Mouse (Mus musculus) v-Abl transformed pro-B cells (cell line): Measurements from ENCODE around the gene Olfr134.
"Not testable (repeated sequence)": the region's sequence is repeated elsewhere in the genome, so short reads cannot be mapped to it uniquely, and the experiment has no call there.

Experiments used
- in situ Hi-C, 2 experiments: fragments of 400-800 bp; cut with MboI; formaldehyde crosslinking; loops; one replicate each; pipeline ENCODE4 v1.15.1; 2025; ENCODE audit not compliant: unreplicated experiment in 2 of 2

The Olfr134 gene

DNA sequence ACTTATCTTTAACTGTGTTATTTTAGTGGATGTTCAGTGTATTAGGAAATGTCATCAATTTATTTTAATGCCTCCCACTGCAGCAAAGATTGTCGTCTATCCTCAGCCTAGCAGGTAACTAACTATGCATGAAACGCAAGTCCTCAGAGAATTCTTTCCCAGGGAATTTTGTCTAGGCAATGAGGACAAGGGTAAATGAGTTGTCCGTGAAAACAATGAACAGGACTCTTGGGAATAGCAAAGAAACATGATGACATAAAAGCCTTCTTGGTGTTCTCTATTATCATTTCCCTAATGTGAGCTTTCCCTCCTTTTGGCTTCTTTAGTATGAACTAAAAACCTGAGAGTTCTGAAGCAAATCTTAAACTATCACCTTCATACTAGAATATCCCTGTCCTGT is at the start of gene Olfr134:
Gene Olfr134, plus strand, starts transcription at position 301 of the 400 bp plus-strand sequence.
- in situ Hi-C loops, result no loop called here

DNA sequence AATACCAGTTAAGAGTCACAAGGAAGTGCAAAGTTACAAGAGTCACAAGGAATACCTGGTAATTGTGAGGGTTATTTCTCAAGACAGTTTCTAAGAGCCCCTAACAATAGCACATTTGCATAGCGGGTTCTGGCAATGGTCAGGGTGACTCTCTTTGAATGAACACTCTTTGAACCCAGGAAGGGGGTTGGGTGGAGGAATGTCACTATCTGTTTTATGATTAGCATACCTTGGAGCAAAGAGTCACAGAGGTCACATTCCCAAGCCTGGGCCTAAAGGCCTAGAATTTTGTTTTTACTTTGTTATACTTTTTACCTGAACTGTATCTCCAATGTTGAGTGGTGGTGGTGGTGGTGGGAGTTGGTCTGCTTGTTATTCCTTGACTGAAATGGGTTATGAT is 47.0 kb upstream of the Olfr134 start:
- in situ Hi-C loops, result not testable (repeated sequence)

DNA sequence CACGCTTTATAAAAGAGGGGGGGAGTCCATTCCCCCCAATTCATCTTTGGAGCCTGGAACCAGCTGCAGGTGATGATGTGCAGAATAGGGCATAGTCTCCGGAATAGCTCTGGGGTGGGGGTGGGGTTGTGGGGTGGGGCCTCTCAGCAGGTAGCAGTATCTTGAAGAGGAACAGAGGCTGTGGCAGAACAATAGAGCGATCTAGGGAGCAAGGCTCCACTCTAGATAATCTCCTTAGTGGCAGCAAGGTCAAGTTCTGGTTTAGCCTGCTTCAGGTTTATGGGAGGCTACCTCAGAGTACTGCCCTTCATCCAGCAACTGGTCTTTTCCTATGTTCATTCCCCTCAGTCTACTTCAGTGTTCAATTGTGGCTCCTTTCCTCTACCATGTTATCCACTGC is 45.8 kb upstream of the Olfr134 start:
- in situ Hi-C loops, result not testable (repeated sequence)

DNA sequence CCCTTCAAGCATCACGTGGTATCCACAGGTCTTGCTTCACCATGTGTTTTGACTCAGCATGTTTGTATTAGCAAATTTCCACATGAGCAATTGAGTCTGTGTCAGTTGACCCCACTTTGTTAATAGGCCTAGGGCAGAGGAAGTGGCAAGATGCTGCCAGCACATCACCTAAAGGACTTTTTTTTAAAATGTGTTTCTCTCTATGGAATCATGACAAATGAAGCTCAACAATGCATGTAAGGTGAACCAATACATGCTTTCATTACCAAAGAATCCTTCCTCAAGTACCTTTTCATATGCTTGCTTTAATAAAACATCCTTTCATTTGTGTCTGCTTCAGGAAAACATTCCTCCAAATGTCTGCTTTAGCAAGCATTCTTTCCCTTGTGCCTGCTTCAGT is 36.8 kb upstream of the Olfr134 start, which contains the start of gene Olfr132:
Gene Olfr132, minus strand, starts transcription at position 101 of the 400 bp plus-strand sequence.
- in situ Hi-C loops, result no loop called here

DNA sequence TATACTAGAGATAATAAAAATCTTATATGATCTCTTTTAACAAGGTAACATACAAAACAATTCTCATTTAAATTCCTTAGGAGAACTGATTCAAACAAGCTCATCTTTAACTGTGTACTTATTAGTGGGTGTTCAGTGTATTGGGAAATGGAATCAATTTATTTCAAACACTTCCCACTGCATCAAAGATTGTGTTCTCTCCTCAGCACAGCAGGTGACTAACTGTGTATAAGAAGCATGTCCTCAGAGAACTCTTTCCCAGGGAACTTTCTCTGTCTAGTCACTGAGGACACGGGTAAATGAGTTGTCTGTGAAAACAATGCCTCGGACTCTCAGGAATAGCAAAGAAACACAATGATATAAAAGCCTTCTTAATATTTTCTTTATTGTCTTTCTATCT is 26.2 kb upstream of the Olfr134 start, which contains the start of gene Olfr133:
Gene Olfr133, plus strand, starts transcription at position 301 of the 400 bp plus-strand sequence.
- in situ Hi-C loops, result no loop called here

DNA sequence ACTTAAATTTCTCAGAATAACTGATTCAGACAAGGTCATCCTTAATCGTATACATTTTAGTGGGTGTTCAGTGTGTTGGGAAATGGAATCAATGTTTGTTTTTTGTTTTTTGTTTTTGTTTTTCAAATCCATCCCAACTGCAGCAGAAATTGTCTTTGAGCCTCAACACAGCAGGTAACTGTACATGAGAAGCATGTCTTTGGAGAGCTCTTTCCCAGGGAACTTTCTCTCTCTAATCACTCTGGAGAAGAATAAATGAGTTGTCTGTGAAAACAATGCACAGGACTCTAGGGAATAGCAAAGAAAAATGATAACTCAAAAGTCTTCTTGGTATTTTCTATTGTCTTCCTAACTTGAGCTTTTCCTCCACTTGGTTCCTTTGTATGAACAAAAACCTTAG is 32.8 kb downstream of the Olfr134 start, which contains the start of gene Olfr135:
Gene Olfr135, plus strand, starts transcription at position 301 of the 400 bp plus-strand sequence.
- in situ Hi-C loops, result no loop called here
